Mouse (Mus musculus) lung, postnatal 0 days (tissue): ENCODE measurements around the gene Mgea5. TPM values are rescaled to one million over a fixed set of nuclear protein-coding genes. Genes with fewer than 3 reads are reported as not detected.

Source experiments
- ATAC-seq: fragments of 200-750 bp; cut with Nextera tagmentation; 2 replicates; pipeline ENCODE4 v1.8.0; 2017; ENCODE audit warnings: moderate library complexity
- DNase-seq: peaks from one replicate; pipeline ENCODE4 v3.0.0-alpha.2; 2016; ENCODE audit warnings: low spot score
- H3K27ac ChIP-seq: fragments of 300-500 bp; sonication (generic); 2 replicates; pipeline ENCODE4 v1.5.1; 2014; ENCODE audit warnings: antibody characterized with exemption, mild to moderate bottlenecking, low read length, mixed read lengths
- H3K27me3 ChIP-seq: fragments of 300-500 bp; sonication (generic); replicated peaks from 2 replicates; pipeline ENCODE4 v1.6.1; 2014; ENCODE audit warnings: low read length, mixed read lengths; ENCODE audit not compliant: insufficient read depth
- H3K36me3 ChIP-seq: fragments of 300-500 bp; sonication (generic); 2 replicates; pipeline ENCODE4 v1.6.1; 2014; ENCODE audit warnings: low read length, mixed read lengths; ENCODE audit not compliant: insufficient read depth
- H3K4me1 ChIP-seq: fragments of 300-500 bp; sonication (generic); 2 replicates; pipeline ENCODE4 v1.6.1; 2014; ENCODE audit warnings: antibody characterized with exemption, low read depth, low read length, mixed read lengths; ENCODE audit not compliant: insufficient read depth
- H3K4me2 ChIP-seq: fragments of 300-500 bp; sonication (generic); replicated peaks from 2 replicates; pipeline ENCODE4 v1.6.1; 2014; ENCODE audit warnings: low read depth, mild to moderate bottlenecking, low read length, moderate library complexity, mixed read lengths
- H3K4me3 ChIP-seq: fragments of 300-500 bp; sonication (generic); 2 replicates; pipeline ENCODE4 v1.5.1; 2014; ENCODE audit warnings: low read depth, low read length
- H3K9ac ChIP-seq: fragments of 300-500 bp; sonication (generic); replicated peaks from 2 replicates; pipeline ENCODE4 v1.6.1; 2014; ENCODE audit warnings: low read depth, mild to moderate bottlenecking
- H3K9me3 ChIP-seq: fragments of 300-500 bp; sonication (generic); 2 replicates; pipeline ENCODE4 v1.6.1; 2016; ENCODE audit warnings: low read length, mixed read lengths
- CTCF ChIP-seq: IDR thresholded peaks from 2 replicates; pipeline ENCODE4 v1.5.1; 2016; ENCODE audit warnings: antibody characterized with exemption, mild to moderate bottlenecking
- EP300 ChIP-seq: IDR thresholded peaks from 2 replicates; pipeline ENCODE4 v1.6.1; 2016; ENCODE audit warnings: antibody characterized with exemption, mild to moderate bottlenecking, control low read depth
- WGBS: fragments of 180-500 bp; shearing (Covaris S2); extraction: QIAGEN DNeasy Blood & Tissue Kit; methylation state at CpG from one replicate; pipeline ENCODE4 v1.1.7; 2014; 5-methylcytosine and 5-hydroxymethylcytosine counted together
- polyA plus RNA-seq: library from polyadenylated mRNA; unstranded; fragments of >200 nt; fragmentation: Nextera tagmentation; extraction: Ambion mirVana; gene quantifications from 2 replicates; pipeline ENCODE4 v1.2.1, GENCODE M21; 2015

The Mgea5 gene
- polyA plus RNA-seq, 1 experiment from 2014 or later = 26.4 TPM

DNA sequence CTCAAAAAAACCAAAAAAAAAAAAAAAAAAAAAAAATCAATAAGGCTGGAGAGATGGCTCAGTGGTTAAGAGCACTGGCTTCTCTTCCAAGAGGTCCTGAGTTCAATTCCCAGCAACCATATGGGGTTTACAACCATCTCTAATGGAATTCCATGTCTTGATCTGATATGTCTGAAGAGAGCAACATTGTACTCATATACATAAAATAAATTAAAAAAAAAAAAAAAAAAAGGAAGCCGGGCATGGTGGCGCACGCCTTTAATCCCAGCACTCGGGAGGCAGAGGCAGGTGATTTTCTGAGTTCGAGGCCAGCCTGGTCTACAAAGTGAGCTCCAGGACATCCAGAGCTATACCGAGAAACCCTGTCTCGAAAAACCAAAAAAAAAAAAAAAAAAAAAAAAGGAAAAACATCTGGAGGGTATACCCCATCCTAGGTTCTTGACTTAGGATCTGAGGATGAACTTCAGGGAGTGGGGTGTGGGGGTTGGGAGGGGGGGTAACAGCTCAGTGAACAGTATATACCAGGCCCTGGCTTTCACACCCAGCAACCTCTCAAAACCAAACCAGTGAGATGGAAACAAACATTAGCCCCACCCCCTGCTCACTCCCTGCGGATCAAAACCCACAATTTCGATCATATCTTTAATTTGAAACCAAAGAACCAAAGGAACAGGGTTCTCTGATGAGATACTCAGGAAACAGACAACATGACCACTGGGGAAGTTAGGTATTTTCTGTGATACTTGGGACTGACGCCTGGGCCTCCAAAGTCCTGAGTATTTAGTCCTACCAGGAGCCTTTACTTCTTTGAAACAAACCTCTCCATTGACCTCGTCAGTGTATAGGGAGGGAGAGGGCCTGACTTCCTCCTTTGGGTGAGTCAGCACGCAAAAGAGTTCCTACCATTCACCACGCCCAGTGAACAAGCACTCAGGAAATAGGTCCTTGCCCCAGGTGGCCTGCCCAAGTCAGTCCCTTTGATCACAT is 6.5 kb upstream of the Mgea5 start:
- H3K27me3 ChIP-seq = no peaks in the 10 kb centered on the region
- ATAC-seq (peak; percentile 84), DNase-seq (peak; percentile 90)
- H3K36me3 ChIP-seq = no peaks in the 10 kb centered on the region
- no peak overlapping the region for H3K4me3 ChIP-seq
- H3K27ac ChIP-seq = peak overlapping the region; percentile 60; the same call in 1 of the 2 replicates
- no peak overlapping the region for H3K4me2 ChIP-seq
- 66% methylated on average over 13 of the region's 13 CpGs for WGBS
- peak; percentile 53; the same call in 1 of the 2 replicates for TF ChIP-seq EP300
- TF ChIP-seq CTCF = no peak
- H3K9me3 ChIP-seq = no peaks in the 10 kb centered on the region
- no peak overlapping the region for H3K9ac ChIP-seq
- H3K4me1 ChIP-seq = no peaks in the 10 kb centered on the region

- H3K4me3 ChIP-seq = no peak overlapping the region
- H3K9ac ChIP-seq = no peak overlapping the region
- DNase-seq (no peak), ATAC-seq (no peak)
- H3K27me3 ChIP-seq = no peaks in the 10 kb centered on the region
- WGBS = 81% methylated on average over 7 of the region's 7 CpGs
- H3K4me2 ChIP-seq = no peak overlapping the region
- no peaks in the 10 kb centered on the region for H3K36me3 ChIP-seq
- TF ChIP-seq EP300 (no peak), CTCF (no peak)
- H3K4me1 ChIP-seq = no peaks in the 10 kb centered on the region
- no peak overlapping the region for H3K27ac ChIP-seq
- no peaks in the 10 kb centered on the region for H3K9me3 ChIP-seq
Measured at GRCm38 (mm10) chr19:45789365-45789764, 5.7 kb upstream of the Mgea5 start.

GRCm38 (mm10) chr19:45788337-45788736 is 4.7 kb upstream of the Mgea5 start:
- TF ChIP-seq CTCF = no peak
- peak; percentile 25; the same call in 1 of the 2 replicates for TF ChIP-seq EP300

GRCm38 (mm10) chr19:45787450-45787849 is 3.8 kb upstream of the Mgea5 start:
- WGBS = 47% methylated on average over 3 of the region's 3 CpGs

More at GRCm38 (mm10) chr19:45788337-45788736, 4.7 kb upstream of the Mgea5 start:
- 76% methylated on average over 4 of the region's 4 CpGs for WGBS
- ATAC-seq (no peak), DNase-seq (no peak)
- no peak overlapping the region for H3K27ac ChIP-seq
- no peak overlapping the region for H3K4me3 ChIP-seq
- H3K9ac ChIP-seq = no peak overlapping the region
- H3K4me2 ChIP-seq = no peak overlapping the region
- H3K4me1 ChIP-seq = no peaks in the 10 kb centered on the region; the same call in 1 of the 2 replicates
- no peaks in the 10 kb centered on the region for H3K27me3 ChIP-seq
- H3K9me3 ChIP-seq = no peaks in the 10 kb centered on the region
- no peaks in the 10 kb centered on the region for H3K36me3 ChIP-seq

DNA sequence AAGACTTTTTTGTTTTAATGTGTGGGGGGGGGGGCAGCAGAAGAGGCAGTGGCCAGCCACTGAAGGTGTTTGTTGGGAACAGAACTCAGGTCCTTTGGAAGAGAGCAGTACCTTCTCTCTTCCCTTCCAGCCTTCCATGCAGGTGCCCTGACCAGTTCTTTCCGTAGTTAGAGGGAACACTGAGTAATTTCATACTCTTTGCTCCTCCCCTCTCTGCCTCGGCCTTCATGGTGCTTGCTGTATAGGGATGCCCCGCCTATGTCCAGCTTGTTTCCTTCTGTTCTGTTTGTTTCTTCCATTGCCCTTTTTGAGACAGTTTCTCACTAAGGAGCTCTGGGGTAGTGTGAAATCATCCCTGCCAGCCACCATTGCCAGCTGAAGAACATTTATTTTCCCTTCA is 1.8 kb upstream of the Mgea5 start:
- H3K4me2 ChIP-seq = no peak overlapping the region
- DNase-seq (no peak), ATAC-seq (no peak)
- no peaks in the 10 kb centered on the region for H3K9me3 ChIP-seq
- no peak for TF ChIP-seq CTCF
- no peak for TF ChIP-seq EP300
- peaks cover 9% of the 10 kb centered on the region for H3K4me1 ChIP-seq
- no peak overlapping the region for H3K27ac ChIP-seq
- 41% methylated on average over 3 of the region's 3 CpGs for WGBS
- H3K4me3 ChIP-seq = no peak overlapping the region
- H3K27me3 ChIP-seq = no peaks in the 10 kb centered on the region
- H3K36me3 ChIP-seq = no peaks in the 10 kb centered on the region
- no peak overlapping the region for H3K9ac ChIP-seq

More at GRCm38 (mm10) chr19:45787450-45787849, 3.8 kb upstream of the Mgea5 start:
- Histone ChIP-seq H3K9ac (no peak overlapping the region), H3K9me3 (no peaks in the 10 kb centered on the region), H3K4me1 (no peaks in the 10 kb centered on the region; the same call in 1 of the 2 replicates), H3K27me3 (no peaks in the 10 kb centered on the region), H3K27ac (no peak overlapping the region), H3K4me2 (no peak overlapping the region), H3K36me3 (no peaks in the 10 kb centered on the region), H3K4me3 (no peak overlapping the region)
- DNase-seq (peak; percentile 67), ATAC-seq (no peak)
- TF ChIP-seq CTCF = no peak
- no peak for TF ChIP-seq EP300

DNA sequence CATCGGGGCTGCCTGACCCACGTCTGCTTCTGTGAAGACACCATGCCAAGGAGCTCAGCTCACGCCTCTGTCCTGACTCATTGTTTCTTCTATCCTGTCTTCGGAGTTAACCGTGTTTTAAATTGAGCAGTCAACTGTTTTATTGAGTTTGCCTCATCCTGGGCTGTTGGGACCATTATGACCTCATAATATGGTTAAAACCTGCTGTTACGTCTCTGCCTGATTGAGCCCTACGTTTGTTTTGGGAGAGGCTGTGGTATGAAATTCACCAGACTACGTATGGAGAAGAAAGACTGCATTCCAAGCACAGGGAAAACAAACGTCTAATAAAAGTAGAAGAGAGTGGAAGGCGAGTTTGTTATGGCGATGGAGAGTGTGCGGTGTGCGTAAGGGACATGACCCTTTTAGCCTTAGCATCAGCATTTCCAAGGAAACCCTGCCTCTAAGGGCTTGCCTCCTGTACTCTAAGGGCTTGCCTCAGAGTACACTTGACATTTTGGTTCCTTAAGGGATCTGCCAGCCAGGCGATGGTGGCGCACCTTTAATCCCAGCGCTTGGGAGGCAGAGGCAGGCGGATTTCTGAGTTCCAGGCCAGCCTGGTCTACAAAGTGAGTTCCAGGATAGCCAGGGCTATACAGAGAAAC is 418 bp upstream of the Mgea5 start:
- peak overlapping the region; percentile 99 for H3K27ac ChIP-seq
- no peak overlapping the region for H3K9ac ChIP-seq
- ATAC-seq (peak; percentile 2; the same call in 1 of the 2 replicates), DNase-seq (peak; percentile 73)
- peak overlapping the region; percentile 56 for H3K4me2 ChIP-seq
- no peaks in the 10 kb centered on the region for H3K9me3 ChIP-seq
- TF ChIP-seq CTCF (no peak), EP300 (0 out of 2 replicates have a peak, but pooled peaks have one; percentile 40)
- peaks cover 11% of the 10 kb centered on the region for H3K4me1 ChIP-seq
- 26% methylated on average over 17 of the region's 17 CpGs for WGBS
- H3K27me3 ChIP-seq = no peaks in the 10 kb centered on the region
- H3K4me3 ChIP-seq = peak overlapping the region; percentile 100; the same call in 1 of the 2 replicates
- no peaks in the 10 kb centered on the region for H3K36me3 ChIP-seq
